Mouse (Mus musculus): ENCODE data around the gene Col16a1. TPM values are rescaled to one million over a fixed set of nuclear protein-coding genes. Genes with fewer than 3 reads are reported as not detected.
A peak's percentile ranks its signal among the peaks of the same experiment; 100 is the strongest.

Col16a1 gene
- total and polyA plus RNA-seq, 2 experiments, result 1.9 to 2.0 TPM

- Histone ChIP-seq H3K4me1 (ENCODE audit: control insufficient read depth, insufficient read depth, low read length) (no peaks in the 10 kb centered on the region), H3K27me3 (ENCODE audit: control insufficient read depth, insufficient read depth, low read length) (no peaks in the 10 kb centered on the region), H3K4me3 (ENCODE audit: insufficient read depth, low read depth, low read length) (no peak overlapping the region), H3K36me3 (ENCODE audit: control insufficient read depth, insufficient read depth, low read length) (no peaks in the 10 kb centered on the region), H3K9ac (ENCODE audit: low read depth, low read length) (no peak overlapping the region), H3K27ac (replicated peaks; ENCODE audit: insufficient read depth, low read depth, low read length) (no peak overlapping the region), H3K79me2 (ENCODE audit: control insufficient read depth, insufficient read depth, low read length) (no peaks in the 10 kb centered on the region)
- WGBS, result 73% methylated on average over 8 of the region's 8 CpGs
- TF ChIP-seq POLR2A (IDR thresholded peaks at IDR 0.05; ENCODE audit: extremely low read depth, insufficient read depth, low read length) (no peak), CTCF (IDR thresholded peaks at IDR 0.05; ENCODE audit: low read depth, low read length) (no peak)
- no peak for DNase-seq (ENCODE audit: extremely low read depth, low read depth, low spot score)
These were observed 24.7 kb upstream of the Col16a1 start for GRCm38 (mm10) chr4:130022952-130023351.

- H3K9ac ChIP-seq (ENCODE audit: low read depth, low read length), result no peak overlapping the region
- H3K79me2 ChIP-seq (ENCODE audit: control insufficient read depth, insufficient read depth, low read length), result no peaks in the 10 kb centered on the region
- no peaks in the 10 kb centered on the region for H3K4me1 ChIP-seq (ENCODE audit: control insufficient read depth, insufficient read depth, low read length)
- DNase-seq (ENCODE audit: extremely low read depth, low read depth, low spot score), result no peak
- H3K27me3 ChIP-seq (ENCODE audit: control insufficient read depth, insufficient read depth, low read length), result no peaks in the 10 kb centered on the region
- H3K4me3 ChIP-seq (ENCODE audit: insufficient read depth, low read depth, low read length), result no peak overlapping the region
- no peak overlapping the region for H3K27ac ChIP-seq (replicated peaks; ENCODE audit: insufficient read depth, low read depth, low read length)
- H3K36me3 ChIP-seq (ENCODE audit: control insufficient read depth, insufficient read depth, low read length), result no peaks in the 10 kb centered on the region
- TF ChIP-seq CTCF (IDR thresholded peaks at IDR 0.05; ENCODE audit: low read depth, low read length), result no peak
- no peak for TF ChIP-seq POLR2A (IDR thresholded peaks at IDR 0.05; ENCODE audit: extremely low read depth, insufficient read depth, low read length)
- 70% methylated on average over 10 of the region's 10 CpGs for WGBS
These were observed 24.0 kb upstream of the Col16a1 start for GRCm38 (mm10) chr4:130023511-130024231.

GRCm38 (mm10) chr4:130025544-130025943, 22.1 kb upstream of the Col16a1 start:
- no peak overlapping the region for H3K9ac ChIP-seq (ENCODE audit: low read depth, low read length)
- H3K36me3 ChIP-seq (ENCODE audit: control insufficient read depth, insufficient read depth, low read length), result no peaks in the 10 kb centered on the region
- no peak overlapping the region for H3K4me3 ChIP-seq (ENCODE audit: insufficient read depth, low read depth, low read length)
- no peaks in the 10 kb centered on the region for H3K27me3 ChIP-seq (ENCODE audit: control insufficient read depth, insufficient read depth, low read length)
- no peak for DNase-seq (ENCODE audit: extremely low read depth, low read depth, low spot score)
- H3K27ac ChIP-seq (replicated peaks; ENCODE audit: insufficient read depth, low read depth, low read length), result no peak overlapping the region
- no peaks in the 10 kb centered on the region for H3K4me1 ChIP-seq (ENCODE audit: control insufficient read depth, insufficient read depth, low read length)
- H3K79me2 ChIP-seq (ENCODE audit: control insufficient read depth, insufficient read depth, low read length), result no peaks in the 10 kb centered on the region
- no peak for TF ChIP-seq POLR2A (IDR thresholded peaks at IDR 0.05; ENCODE audit: extremely low read depth, insufficient read depth, low read length)
- TF ChIP-seq CTCF (IDR thresholded peaks at IDR 0.05; ENCODE audit: low read depth, low read length), result no peak
- WGBS, result 38% methylated on average over 8 of the region's 8 CpGs

GRCm38 (mm10) chr4:130031146-130031545, 16.5 kb upstream of the Col16a1 start:
- Histone ChIP-seq H3K79me2 (ENCODE audit: control insufficient read depth, insufficient read depth, low read length) (no peaks in the 10 kb centered on the region), H3K4me1 (ENCODE audit: control insufficient read depth, insufficient read depth, low read length) (no peaks in the 10 kb centered on the region), H3K36me3 (ENCODE audit: control insufficient read depth, insufficient read depth, low read length) (no peaks in the 10 kb centered on the region), H3K9ac (ENCODE audit: low read depth, low read length) (no peak overlapping the region), H3K27ac (replicated peaks; ENCODE audit: insufficient read depth, low read depth, low read length) (no peak overlapping the region), H3K27me3 (ENCODE audit: control insufficient read depth, insufficient read depth, low read length) (no peaks in the 10 kb centered on the region), H3K4me3 (ENCODE audit: insufficient read depth, low read depth, low read length) (no peak overlapping the region)
- WGBS, result 61% methylated on average over 2 of the region's 2 CpGs
- TF ChIP-seq POLR2A (IDR thresholded peaks at IDR 0.05; ENCODE audit: extremely low read depth, insufficient read depth, low read length) (no peak), CTCF (IDR thresholded peaks at IDR 0.05; ENCODE audit: low read depth, low read length) (no peak)
- DNase-seq (ENCODE audit: extremely low read depth, low read depth, low spot score), result no peak

DNA sequence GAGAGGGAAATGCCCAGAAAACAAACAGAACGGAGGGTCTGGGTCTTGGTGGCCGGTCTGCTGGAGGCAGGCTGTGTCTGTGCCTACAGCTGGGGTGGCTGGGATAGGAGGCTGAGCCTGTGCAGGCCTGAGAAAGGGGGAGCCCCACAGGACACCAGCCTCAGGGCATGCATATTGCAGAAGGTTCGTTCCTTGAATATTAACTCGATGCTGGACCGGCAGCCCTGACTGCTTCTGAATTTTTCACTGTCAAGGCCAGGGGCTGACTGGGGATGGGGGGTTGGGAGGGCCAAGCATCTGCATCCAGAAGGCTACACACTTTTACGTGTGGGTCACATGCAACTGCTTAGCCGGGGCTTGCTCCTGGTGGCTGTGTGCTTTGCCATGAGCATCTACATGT, 14.1 kb upstream of the Col16a1 start:
- H3K27me3 ChIP-seq (ENCODE audit: control insufficient read depth, insufficient read depth, low read length), result peaks cover 3% of the 10 kb centered on the region; the same call in 1 of the 2 replicates
- WGBS, result 77% methylated on average over 7 of the region's 7 CpGs

GRCm38 (mm10) chr4:130036112-130036511, 11.5 kb upstream of the Col16a1 start:
- peaks cover 3% of the 10 kb centered on the region; the same call in 1 of the 2 replicates for H3K27me3 ChIP-seq (ENCODE audit: control insufficient read depth, insufficient read depth, low read length)
- no peaks in the 10 kb centered on the region for H3K79me2 ChIP-seq (ENCODE audit: control insufficient read depth, insufficient read depth, low read length)
- peak; percentile 86 for TF ChIP-seq CTCF (IDR thresholded peaks at IDR 0.05; ENCODE audit: low read depth, low read length)
- TF ChIP-seq POLR2A (IDR thresholded peaks at IDR 0.05; ENCODE audit: extremely low read depth, insufficient read depth, low read length), result no peak
- no peak overlapping the region for H3K9ac ChIP-seq (ENCODE audit: low read depth, low read length)
- no peaks in the 10 kb centered on the region for H3K4me1 ChIP-seq (ENCODE audit: control insufficient read depth, insufficient read depth, low read length)
- no peaks in the 10 kb centered on the region for H3K36me3 ChIP-seq (ENCODE audit: control insufficient read depth, insufficient read depth, low read length)
- WGBS, result 5% methylated on average over 8 of the region's 8 CpGs
- no peak overlapping the region for H3K4me3 ChIP-seq (ENCODE audit: insufficient read depth, low read depth, low read length)
- no peak overlapping the region for H3K27ac ChIP-seq (replicated peaks; ENCODE audit: insufficient read depth, low read depth, low read length)
- DNase-seq (ENCODE audit: extremely low read depth, low read depth, low spot score), result no peak

More for the DNA sequence above, 14.1 kb upstream of the Col16a1 start:
- Histone ChIP-seq H3K27ac (replicated peaks; ENCODE audit: insufficient read depth, low read depth, low read length) (no peak overlapping the region), H3K9ac (ENCODE audit: low read depth, low read length) (no peak overlapping the region), H3K4me1 (ENCODE audit: control insufficient read depth, insufficient read depth, low read length) (no peaks in the 10 kb centered on the region), H3K79me2 (ENCODE audit: control insufficient read depth, insufficient read depth, low read length) (no peaks in the 10 kb centered on the region), H3K36me3 (ENCODE audit: control insufficient read depth, insufficient read depth, low read length) (no peaks in the 10 kb centered on the region), H3K4me3 (ENCODE audit: insufficient read depth, low read depth, low read length) (no peak overlapping the region)
- TF ChIP-seq CTCF (IDR thresholded peaks at IDR 0.05; ENCODE audit: low read depth, low read length), result no peak
- no peak for TF ChIP-seq POLR2A (IDR thresholded peaks at IDR 0.05; ENCODE audit: extremely low read depth, insufficient read depth, low read length)
- no peak for DNase-seq (ENCODE audit: extremely low read depth, low read depth, low spot score)

Measured in liver, adult 2 months (tissue).